Mouse (Mus musculus): ENCODE measurements at regions not wholly inside any gene's neighbourhood (a gene's known extent, or its start where the extent isn't known, plus 50 kb on each side); places are given as distances from the start of the nearest gene placed in this dataset.

- TF ChIP-seq CTCF (IDR thresholded peaks at IDR 0.05; ENCODE audit: low read depth) (peak; percentile 89), EP300 (IDR thresholded peaks at IDR 0.05; ENCODE audit: low read depth) (no peak)
Observed at GRCm38 (mm10) chr12:99096930-99097617, 176.7 kb downstream of the Ttc8 start.

Measured in liver, postnatal 0 days (tissue).